Mouse (Mus musculus) embryo, embryonic 11.5 days (tissue): ENCODE measurements at regions not wholly inside any gene's neighbourhood (a gene's known extent, or its start where the extent isn't known, plus 50 kb on each side); places are given as distances from the start of the nearest gene placed in this dataset.

Source experiments
- DNase-seq: peaks from one replicate; pipeline ENCODE4 v3.0.0-alpha.2; 2012; ENCODE audit warnings: low read depth, low spot score

- DNase-seq = no peak
Observed at GRCm38 (mm10) chr15:62616042-62616441, 1228.9 kb downstream of the Gsdmc2 start.

GRCm38 (mm10) chr15:62596735-62597134 is 1248.2 kb downstream of the Gsdmc2 start:
- DNase-seq = no peak

DNA sequence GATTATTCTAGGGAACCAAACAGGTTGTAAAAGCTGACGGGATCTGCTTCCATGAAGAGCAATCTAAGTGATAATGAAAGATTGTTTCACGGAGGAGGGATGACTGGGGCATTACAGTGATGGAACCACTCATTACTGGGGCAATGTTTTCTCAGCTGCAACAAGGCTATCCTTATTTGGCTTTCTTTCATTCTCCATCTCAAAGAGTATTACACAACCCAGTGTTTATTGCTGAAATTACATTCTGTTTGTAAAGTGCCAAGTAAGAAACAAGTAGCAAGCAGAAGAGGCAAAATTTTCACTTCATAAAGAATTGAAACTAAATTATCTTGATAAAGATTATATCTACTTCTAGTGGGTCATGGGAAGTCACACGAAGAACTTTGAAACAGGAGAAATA is 1256.4 kb downstream of the Gsdmc2 start:
- DNase-seq = no peak

- DNase-seq = no peak
Observed at GRCm38 (mm10) chr15:62578788-62579187, 1266.2 kb downstream of the Gsdmc2 start.

GRCm38 (mm10) chr15:62575791-62576190 is 1269.2 kb downstream of the Gsdmc2 start:
- DNase-seq = no peak

GRCm38 (mm10) chr15:62571803-62572202 is 1273.2 kb downstream of the Gsdmc2 start:
- no peak for DNase-seq

- DNase-seq = no peak
Observed at GRCm38 (mm10) chr15:62568788-62569713, 1275.9 kb downstream of the Gsdmc2 start.

GRCm38 (mm10) chr15:62567431-62567830 is 1277.5 kb downstream of the Gsdmc2 start:
- no peak for DNase-seq

GRCm38 (mm10) chr15:62566106-62566511 is 1278.9 kb downstream of the Gsdmc2 start:
- DNase-seq = peak; percentile 11

DNA sequence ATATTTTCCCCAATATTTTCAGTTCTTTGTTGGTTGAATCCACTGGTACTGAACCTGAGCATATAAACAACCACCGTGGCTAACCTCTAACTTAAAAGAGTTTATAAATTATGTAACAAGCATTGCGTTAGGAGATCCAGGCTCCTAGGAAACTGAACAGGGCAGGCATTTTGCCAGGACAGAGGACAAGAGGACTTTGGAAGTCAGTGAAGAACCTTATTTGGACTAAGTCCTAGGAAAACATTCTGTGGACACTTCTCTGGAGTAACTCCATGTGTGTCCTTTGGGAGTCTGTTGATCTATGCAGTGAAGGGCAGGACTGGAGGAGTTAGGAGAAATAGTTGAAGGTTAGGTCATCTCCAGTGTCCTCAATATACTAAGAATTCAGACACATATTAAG is 1311.7 kb downstream of the Gsdmc2 start:
- DNase-seq = no peak

- no peak for DNase-seq
Observed at GRCm38 (mm10) chr15:62528975-62529374, 1316.0 kb downstream of the Gsdmc2 start.

DNA sequence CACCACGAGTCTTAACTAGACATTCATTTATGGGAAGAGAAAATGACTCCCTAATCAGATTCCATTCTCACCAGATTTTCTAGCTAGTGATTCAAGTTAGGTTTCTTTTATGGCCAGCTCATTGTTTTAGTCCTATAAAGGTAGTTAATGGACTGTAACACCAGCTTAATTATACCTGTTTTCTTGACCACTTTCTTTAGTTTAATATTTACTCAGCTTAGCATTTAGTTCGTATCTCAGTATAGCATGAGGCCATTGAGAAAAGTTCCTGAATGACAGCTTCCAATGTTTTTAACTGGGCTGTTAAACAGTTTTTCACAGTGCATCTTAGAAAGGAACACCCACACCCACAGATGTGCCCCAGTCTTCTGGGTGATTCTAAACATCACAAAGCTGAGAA is 1320.3 kb downstream of the Gsdmc2 start:
- no peak for DNase-seq

DNA sequence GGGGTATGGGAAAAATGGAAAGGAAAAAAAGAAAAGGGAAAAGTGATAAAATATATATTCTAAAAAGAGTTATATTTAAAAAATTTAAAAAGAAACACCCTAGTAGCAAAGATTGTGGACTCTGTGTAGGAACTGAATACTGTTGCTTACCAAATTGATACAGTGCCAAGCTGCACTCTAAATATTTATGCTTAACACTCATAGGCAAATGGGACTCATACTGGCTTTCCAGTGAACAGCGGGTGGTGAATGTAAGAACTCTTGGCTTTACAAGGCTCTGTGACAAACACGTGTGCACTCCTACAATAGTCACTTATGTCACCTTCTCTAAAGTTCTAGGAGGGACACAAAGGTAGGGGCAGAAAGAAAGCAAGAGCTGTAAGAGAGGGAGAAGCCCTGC is 1320.8 kb downstream of the Gsdmc2 start:
- DNase-seq = no peak

DNA sequence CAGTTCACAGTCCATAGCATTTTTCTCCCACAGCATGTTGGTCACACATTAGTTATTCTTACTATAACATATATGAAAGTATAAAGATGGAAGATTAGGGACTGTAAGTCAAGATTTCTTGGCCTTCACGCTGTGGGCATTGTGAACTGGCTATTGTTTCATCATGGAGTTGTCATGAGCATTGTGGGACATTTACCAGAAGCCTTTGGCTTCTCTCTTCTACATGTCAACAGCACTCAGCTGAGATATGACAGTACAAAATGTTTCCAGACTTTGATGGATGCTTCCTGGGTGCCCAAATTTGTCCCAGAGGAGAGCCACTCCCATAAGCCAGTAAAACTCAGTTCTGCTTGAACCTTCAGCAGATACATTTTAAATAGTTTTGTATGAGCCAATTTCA is 1331.5 kb downstream of the Gsdmc2 start:
- DNase-seq = no peak

GRCm38 (mm10) chr15:62511461-62511860 is 1333.5 kb downstream of the Gsdmc2 start:
- DNase-seq = no peak

DNA sequence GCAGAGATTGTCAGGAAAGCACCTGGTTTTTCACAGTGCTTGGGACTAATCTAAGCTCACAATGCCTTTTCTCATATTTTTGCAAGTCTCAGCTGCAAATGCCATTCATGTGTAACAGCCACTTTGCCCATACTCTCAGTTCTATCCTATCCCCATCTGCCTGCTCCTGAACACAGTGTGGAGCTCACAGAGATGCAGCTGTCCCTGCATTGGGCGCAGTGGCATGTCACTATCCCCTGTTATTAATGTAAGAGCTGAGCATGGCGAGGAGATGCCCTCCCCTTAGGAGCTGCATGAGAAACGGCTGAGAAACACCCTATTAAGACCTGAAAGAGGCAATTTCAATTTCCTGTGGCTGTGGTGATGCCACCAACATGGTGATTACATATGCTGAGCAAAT is 1341.1 kb downstream of the Gsdmc2 start:
- no peak for DNase-seq

- no peak for DNase-seq
Observed at GRCm38 (mm10) chr15:62500966-62501365, 1344.0 kb downstream of the Gsdmc2 start.

DNA sequence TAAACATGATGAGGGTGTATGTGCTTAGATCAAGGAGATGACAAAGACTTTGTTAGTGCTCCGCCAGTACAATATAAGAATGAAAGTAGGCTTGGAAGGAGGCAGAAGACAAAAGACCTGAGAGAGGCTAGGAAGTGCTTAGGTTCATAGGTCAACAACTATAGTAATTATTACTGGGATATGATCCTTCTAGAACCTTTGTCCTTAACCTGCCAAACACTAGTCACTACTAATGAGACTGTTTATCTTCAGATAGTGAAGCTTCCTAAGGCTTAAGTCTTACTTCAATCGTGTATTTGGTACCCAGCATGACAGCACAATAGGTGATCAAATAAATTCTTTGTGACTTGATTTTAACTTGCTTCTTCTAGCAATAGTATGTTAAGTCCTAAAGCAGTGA is 1344.5 kb downstream of the Gsdmc2 start:
- DNase-seq = no peak

DNA sequence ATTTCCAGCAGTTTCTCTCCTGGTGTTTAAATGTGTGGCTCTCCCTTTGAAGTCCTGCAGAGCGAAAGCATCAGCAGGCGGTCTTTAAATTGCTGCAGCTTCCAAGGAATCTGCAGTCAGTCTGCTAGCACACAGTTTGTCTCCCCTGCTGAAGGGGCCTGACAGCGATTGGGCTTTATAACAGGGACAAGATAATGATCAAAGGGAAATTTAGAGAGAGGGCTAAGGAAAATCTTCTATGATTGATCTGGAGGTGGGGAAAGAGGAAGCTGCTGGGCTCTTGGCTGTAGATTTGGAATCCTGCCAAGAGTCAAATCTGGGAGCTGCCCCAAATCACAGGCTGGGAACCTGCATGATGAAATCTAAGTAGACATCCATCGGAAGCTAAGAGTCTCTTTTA is 1348.8 kb downstream of the Gsdmc2 start:
- peak; percentile 38 for DNase-seq

- no peak for DNase-seq
Observed at GRCm38 (mm10) chr15:62492350-62492749, 1352.6 kb downstream of the Gsdmc2 start.

DNA sequence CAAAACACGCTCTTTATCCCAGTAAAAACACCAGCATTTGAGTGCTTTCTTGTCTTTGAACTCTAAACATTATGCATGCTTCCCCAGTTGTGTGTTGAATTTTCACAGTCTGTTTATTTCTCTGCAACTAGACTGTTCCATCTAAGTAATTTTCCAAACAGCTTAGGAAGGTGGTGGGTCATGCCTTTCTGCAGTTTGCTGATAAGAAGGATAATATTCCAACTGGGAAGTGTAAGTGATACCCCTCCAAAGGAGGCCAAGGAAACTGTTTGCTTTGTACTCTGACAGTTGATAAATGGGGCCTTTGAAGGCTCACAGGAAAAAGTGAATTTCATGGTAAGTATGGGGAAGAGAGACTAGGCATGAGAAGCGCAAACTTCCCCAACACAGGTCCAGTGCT is 1354.4 kb downstream of the Gsdmc2 start:
- DNase-seq = no peak

GRCm38 (mm10) chr15:62486540-62486939 is 1358.4 kb downstream of the Gsdmc2 start:
- DNase-seq = no peak

- no peak for DNase-seq
Observed at GRCm38 (mm10) chr15:62484350-62484749, 1360.6 kb downstream of the Gsdmc2 start.

GRCm38 (mm10) chr15:62483534-62483933 is 1361.4 kb downstream of the Gsdmc2 start:
- no peak for DNase-seq
